Mouse (Mus musculus): ENCODE measurements around the gene Hist1h4d. TPM values are rescaled to one million over a fixed set of nuclear protein-coding genes. Genes with fewer than 3 reads are reported as not detected.
"Not testable (repeated sequence)": the region's sequence is repeated elsewhere in the genome, so short reads cannot be mapped to it uniquely, and the experiment has no call there.

Hist1h4d gene
- polyA plus RNA-seq, 1 experiment from 2014 or later: 134 TPM

- Histone ChIP-seq H3K4me1 (peaks cover 56% of the 10 kb centered on the region), H3K27me3 (replicated peaks) (no peaks in the 10 kb centered on the region), H3K4me2 (peak overlapping the region; percentile 79), H3K4me3 (peak overlapping the region; percentile 63), H3K36me3 (no peaks in the 10 kb centered on the region), H3K27ac (peak overlapping the region; percentile 96), H3K9me3 (replicated peaks) (no peaks in the 10 kb centered on the region), H3K9ac (peak overlapping the region; percentile 90)
- no peak for ATAC-seq
- 41% methylated on average over 6 of the region's 6 CpGs for WGBS (ENCODE audit: insufficient replicate concordance)
Measured at GRCm38 (mm10) chr13:23576906-23577639, 4.3 kb upstream of the Hist1h4d start.

DNA sequence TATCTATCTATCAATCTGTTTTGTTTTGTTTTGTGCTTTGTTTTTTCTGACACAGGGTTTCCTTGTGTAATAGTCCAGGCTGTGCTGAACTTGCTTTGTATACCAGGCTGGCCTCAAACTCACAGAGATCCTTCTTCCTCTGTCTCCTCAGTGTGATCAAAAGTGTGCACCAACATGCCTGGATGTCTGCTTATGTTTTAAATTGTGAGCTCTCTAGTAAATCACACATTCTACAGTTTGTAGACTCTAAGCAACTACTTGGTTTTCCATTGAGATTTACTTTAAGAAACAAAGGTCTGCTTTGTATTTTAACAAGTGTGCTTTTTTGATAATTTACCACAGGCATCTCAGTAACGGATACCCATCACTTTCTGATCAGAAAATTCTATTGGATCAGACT lies 3.6 kb upstream of the Hist1h4d start:
- peak overlapping the region; percentile 84 for H3K27ac ChIP-seq
- H3K36me3 ChIP-seq: no peaks in the 10 kb centered on the region
- WGBS (ENCODE audit: insufficient replicate concordance): 86% methylated on average over 1 of the region's 1 CpGs
- H3K9me3 ChIP-seq (replicated peaks): no peaks in the 10 kb centered on the region
- H3K9ac ChIP-seq: peak overlapping the region; percentile 59; the same call in 1 of the 2 replicates
- peaks cover 59% of the 10 kb centered on the region for H3K4me1 ChIP-seq
- H3K27me3 ChIP-seq (replicated peaks): no peaks in the 10 kb centered on the region
- H3K4me3 ChIP-seq: no peak overlapping the region
- ATAC-seq: no peak
- H3K4me2 ChIP-seq: peak overlapping the region; percentile 79

- no peak for ATAC-seq
- no peaks in the 10 kb centered on the region for H3K9me3 ChIP-seq (replicated peaks)
- H3K27me3 ChIP-seq (replicated peaks): no peaks in the 10 kb centered on the region
- peaks cover 62% of the 10 kb centered on the region for H3K4me1 ChIP-seq
- peak overlapping the region; percentile 100 for H3K27ac ChIP-seq
- 8% methylated on average over 6 of the region's 6 CpGs for WGBS (ENCODE audit: insufficient replicate concordance)
- peak overlapping the region; percentile 78 for H3K4me2 ChIP-seq
- H3K9ac ChIP-seq: peak overlapping the region; percentile 86
- no peaks in the 10 kb centered on the region for H3K36me3 ChIP-seq
- H3K4me3 ChIP-seq: peak overlapping the region; percentile 58
Measured at GRCm38 (mm10) chr13:23582219-23583056, 1.0 kb downstream of the Hist1h4d start.

- peak overlapping the region; percentile 86 for H3K9ac ChIP-seq
- H3K27ac ChIP-seq: peak overlapping the region; percentile 100
- no peaks in the 10 kb centered on the region for H3K27me3 ChIP-seq (replicated peaks)
- peak overlapping the region; percentile 78 for H3K4me2 ChIP-seq
- no peak for ATAC-seq
- H3K36me3 ChIP-seq: no peaks in the 10 kb centered on the region
- no peaks in the 10 kb centered on the region for H3K9me3 ChIP-seq (replicated peaks)
- H3K4me1 ChIP-seq: peaks cover 58% of the 10 kb centered on the region
- peak overlapping the region; percentile 58 for H3K4me3 ChIP-seq
Measured at GRCm38 (mm10) chr13:23583387-23584068, 2.1 kb downstream of the Hist1h4d start.

DNA sequence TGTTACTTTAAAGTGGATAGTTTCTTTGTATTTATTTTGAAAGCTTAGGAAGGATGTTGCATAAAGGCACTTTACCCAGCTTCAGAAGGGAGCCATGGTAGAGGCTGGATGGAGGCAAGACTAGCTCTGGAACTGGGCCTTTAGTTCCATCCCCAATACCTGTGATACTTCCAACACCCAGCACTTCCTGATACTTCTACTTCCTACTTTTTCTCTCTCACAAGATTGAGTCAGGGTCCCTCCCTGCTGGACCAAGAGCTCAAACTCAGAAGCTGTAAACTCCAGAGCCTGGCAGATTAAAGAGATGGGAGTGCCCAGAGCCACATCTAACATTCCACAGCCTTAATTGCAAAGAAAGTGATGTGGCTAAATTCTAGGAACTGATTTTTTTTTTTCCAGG lies 2.9 kb downstream of the Hist1h4d start:
- ATAC-seq: no peak
- peak overlapping the region; percentile 78 for H3K4me2 ChIP-seq
- no peaks in the 10 kb centered on the region for H3K9me3 ChIP-seq (replicated peaks)
- H3K27ac ChIP-seq: peak overlapping the region; percentile 100
- H3K27me3 ChIP-seq (replicated peaks): no peaks in the 10 kb centered on the region
- peaks cover 51% of the 10 kb centered on the region for H3K4me1 ChIP-seq
- peak overlapping the region; percentile 86 for H3K9ac ChIP-seq
- H3K36me3 ChIP-seq: no peaks in the 10 kb centered on the region
- peak overlapping the region; percentile 61 for H3K4me3 ChIP-seq

DNA sequence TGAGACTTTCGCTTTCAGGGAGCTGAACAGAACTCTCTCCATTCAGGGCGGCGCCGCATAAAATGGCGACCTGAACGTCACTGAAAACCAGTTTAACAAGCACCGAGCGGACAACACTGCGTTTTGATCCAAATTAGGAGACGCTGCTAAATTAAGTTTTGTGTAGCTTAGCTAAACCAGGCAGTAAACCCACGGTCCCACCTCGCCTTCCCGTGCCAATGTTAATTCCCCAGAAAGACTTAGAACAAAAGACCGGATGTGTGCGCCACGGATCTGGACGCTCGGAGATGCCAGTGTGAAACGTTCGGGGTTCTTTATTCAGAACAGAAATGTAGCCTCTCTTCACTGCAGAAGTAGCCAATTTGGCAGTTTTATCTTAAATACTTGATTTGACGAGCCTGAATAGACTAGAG lies 3.6 kb downstream of the Hist1h4d start:
- Histone ChIP-seq H3K4me3 (peak overlapping the region; percentile 61), H3K9ac (peak overlapping the region; percentile 86), H3K9me3 (replicated peaks) (no peaks in the 10 kb centered on the region), H3K4me2 (peak overlapping the region; percentile 78), H3K27ac (peak overlapping the region; percentile 100), H3K27me3 (replicated peaks) (no peaks in the 10 kb centered on the region), H3K36me3 (no peaks in the 10 kb centered on the region), H3K4me1 (peaks cover 50% of the 10 kb centered on the region)
- peak; percentile 3 for ATAC-seq
- 0% methylated on average over 21 of the region's 21 CpGs for WGBS (ENCODE audit: insufficient replicate concordance)

- Histone ChIP-seq H3K4me2 (peak overlapping the region; percentile 78), H3K4me3 (peak overlapping the region; percentile 61), H3K27ac (peak overlapping the region; percentile 100), H3K9ac (peak overlapping the region; percentile 86), H3K4me1 (peaks cover 45% of the 10 kb centered on the region)
- not testable (repeated sequence) for H3K36me3 ChIP-seq; H3K27me3 ChIP-seq (replicated peaks); H3K9me3 ChIP-seq (replicated peaks)
- 0% methylated on average over 34 of the region's 36 CpGs for WGBS (ENCODE audit: insufficient replicate concordance)
- peak; percentile 78 for ATAC-seq
Measured at GRCm38 (mm10) chr13:23585442-23586098, 4.2 kb downstream of the Hist1h4d start.

- ATAC-seq: no peak
- Histone ChIP-seq H3K4me2 (peak overlapping the region; percentile 78), H3K27me3 (replicated peaks) (no peaks in the 10 kb centered on the region), H3K27ac (peak overlapping the region; percentile 100), H3K9ac (peak overlapping the region; percentile 77), H3K4me3 (peak overlapping the region; percentile 42), H3K9me3 (replicated peaks) (no peaks in the 10 kb centered on the region), H3K4me1 (peaks cover 37% of the 10 kb centered on the region), H3K36me3 (no peaks in the 10 kb centered on the region)
- WGBS (ENCODE audit: insufficient replicate concordance): 4% methylated on average over 22 of the region's 22 CpGs
Measured at GRCm38 (mm10) chr13:23586099-23586939, 4.9 kb downstream of the Hist1h4d start.

DNA sequence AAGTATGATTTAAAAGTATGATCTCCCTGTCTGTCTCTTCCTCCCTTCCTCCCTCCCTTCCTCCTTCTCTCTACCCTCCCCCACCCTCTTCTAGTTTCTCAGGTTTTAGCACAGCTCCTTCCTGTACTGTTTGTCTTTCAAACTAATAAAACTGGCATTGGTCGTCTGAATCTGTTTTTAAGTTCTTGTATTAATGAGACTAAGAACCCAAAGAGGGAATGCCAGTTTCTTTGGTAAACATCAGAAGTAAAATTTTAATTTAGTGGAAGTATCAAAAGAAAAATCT lies 5.5 kb downstream of the Hist1h4d start:
- Histone ChIP-seq H3K9ac (peak overlapping the region; percentile 77), H3K4me3 (peak overlapping the region; percentile 42), H3K4me1 (peaks cover 34% of the 10 kb centered on the region), H3K4me2 (peak overlapping the region; percentile 78), H3K27me3 (replicated peaks) (no peaks in the 10 kb centered on the region), H3K27ac (peak overlapping the region; percentile 100), H3K36me3 (no peaks in the 10 kb centered on the region), H3K9me3 (replicated peaks) (no peaks in the 10 kb centered on the region)
- no peak for ATAC-seq
- 5% methylated on average over 1 of the region's 1 CpGs for WGBS (ENCODE audit: insufficient replicate concordance)

DNA sequence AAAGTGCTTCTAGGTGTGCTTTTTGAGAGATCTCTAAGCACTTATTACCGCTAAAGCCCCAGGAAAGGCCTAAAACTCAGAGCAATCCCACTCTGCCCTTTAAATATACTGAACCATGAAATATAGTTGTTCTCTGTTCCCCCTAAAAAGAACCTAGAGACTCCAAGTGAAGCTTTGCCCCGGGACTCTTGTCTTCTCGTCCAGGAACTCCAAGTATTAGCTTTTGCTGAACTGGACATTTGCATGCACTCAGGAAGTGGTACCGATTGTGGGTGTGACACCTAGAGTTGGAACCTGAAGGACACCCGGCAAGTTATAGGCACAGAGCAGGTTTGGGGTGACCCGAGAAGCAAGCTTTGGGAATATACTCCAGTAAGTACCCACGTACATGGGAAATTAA lies 9.8 kb downstream of the Hist1h4d start:
- no peaks in the 10 kb centered on the region for H3K27me3 ChIP-seq (replicated peaks)
- H3K4me3 ChIP-seq: no peak overlapping the region
- peaks cover 48% of the 10 kb centered on the region for H3K4me1 ChIP-seq
- no peak for ATAC-seq
- H3K36me3 ChIP-seq: no peaks in the 10 kb centered on the region
- H3K9me3 ChIP-seq (replicated peaks): no peaks in the 10 kb centered on the region
- no peak overlapping the region for H3K9ac ChIP-seq
- H3K27ac ChIP-seq: no peak overlapping the region
- no peak overlapping the region for H3K4me2 ChIP-seq
- 83% methylated on average over 7 of the region's 7 CpGs for WGBS (ENCODE audit: insufficient replicate concordance)

DNA sequence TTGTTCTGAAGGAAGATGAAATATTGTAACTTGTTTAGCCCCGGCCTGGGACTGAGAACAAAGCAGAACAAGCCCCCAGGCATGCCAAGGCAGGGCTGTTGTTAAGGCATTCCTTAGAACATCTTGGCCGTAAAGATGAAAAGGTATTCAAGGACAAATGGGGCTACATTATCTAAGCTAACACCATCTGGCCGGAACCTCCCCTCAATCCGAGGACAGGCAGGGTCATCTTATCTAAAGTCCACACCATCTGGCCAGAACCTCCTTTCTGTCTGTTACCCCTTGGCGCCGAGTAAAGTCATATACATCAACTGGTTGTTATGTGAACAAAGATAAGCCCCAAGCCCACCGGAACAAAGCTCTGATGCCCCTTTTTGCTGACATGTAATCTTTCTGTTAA lies 10.5 kb downstream of the Hist1h4d start:
- not testable (repeated sequence) for H3K27me3 ChIP-seq (replicated peaks); H3K27ac ChIP-seq; H3K4me3 ChIP-seq; H3K4me2 ChIP-seq; H3K9ac ChIP-seq; H3K9me3 ChIP-seq (replicated peaks); ATAC-seq; H3K36me3 ChIP-seq
- WGBS (ENCODE audit: insufficient replicate concordance): 59% methylated on average over 7 of the region's 7 CpGs
- peaks cover 50% of the 10 kb centered on the region for H3K4me1 ChIP-seq
